Mouse (Mus musculus) kidney, adult 2 months (tissue): ENCODE measurements around the gene Zbtb25.

Experiments used
- CTCF ChIP-seq: fragments of 200-500 bp; conservative IDR thresholded peaks from 2 replicates; pipeline ENCODE4 v1.5.1; 2011; ENCODE audit warnings: low read depth, mild to moderate bottlenecking, control low read depth, low read length, moderate library complexity, mixed read lengths; ENCODE audit not compliant: insufficient read depth, insufficient read length
- POLR2A ChIP-seq: fragments of 200-500 bp; IDR thresholded peaks from one replicate; pipeline ENCODE4 v1.6.1; 2011; ENCODE audit warnings: low read depth, low read length, control low read depth

GRCm38 (mm10) chr12:76370831-76371571 is 1.6 kb upstream of the Zbtb25 start:
- no peak for TF ChIP-seq CTCF
- TF ChIP-seq POLR2A: no peak
